Mouse (Mus musculus): ENCODE data around the gene H2-Ob.

DNA sequence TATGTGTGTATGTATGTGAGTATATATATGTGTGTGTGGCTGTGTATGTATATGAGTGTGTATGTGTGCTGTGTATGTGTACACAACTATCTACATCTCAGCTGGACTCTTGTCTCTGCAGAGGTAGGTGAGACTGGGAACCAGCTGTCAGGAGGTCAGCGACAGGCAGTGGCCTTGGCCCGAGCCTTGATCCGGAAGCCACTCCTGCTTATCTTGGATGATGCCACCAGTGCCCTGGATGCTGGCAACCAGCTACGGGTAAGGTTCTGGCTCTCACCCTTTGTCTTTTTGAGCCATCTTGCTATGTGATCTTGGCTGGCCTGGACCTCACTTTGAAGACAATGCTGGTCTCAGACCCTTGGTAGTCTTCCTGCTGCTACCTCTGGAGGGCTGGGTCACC, 44.0 kb upstream of the H2-Ob start:
- TF ChIP-seq CTCF (IDR thresholded peaks at IDR 0.05; ENCODE audit: low read depth) = no peak
- TF ChIP-seq EP300 (optimal IDR thresholded peaks at IDR 0.05) = no peak

Data from stomach, postnatal 0 days (tissue).